Mouse (Mus musculus) heart, postnatal 0 days (tissue): ENCODE measurements at regions not wholly inside any gene's neighbourhood (a gene's known extent, or its start where the extent isn't known, plus 50 kb on each side); places are given as distances from the start of the nearest gene placed in this dataset.

ENCODE experiments used
- ATAC-seq: fragments of 200-750 bp; cut with Nextera tagmentation; 2 replicates; pipeline ENCODE4 v1.8.0; 2017; ENCODE audit warnings: low read depth, moderate number of reproducible peaks, moderate library complexity; ENCODE audit not compliant: insufficient read depth
- DNase-seq: peaks from one replicate; pipeline ENCODE4 v3.0.0-alpha.2; 2016; ENCODE audit warnings: low spot score
- H3K27ac ChIP-seq: fragments of 300-500 bp; sonication (generic); 2 replicates; pipeline ENCODE4 v1.5.1; 2014; ENCODE audit warnings: low read depth, mild to moderate bottlenecking
- H3K27me3 ChIP-seq: fragments of 300-500 bp; sonication (generic); 2 replicates; pipeline ENCODE4 v1.6.1; 2014; ENCODE audit warnings: low read length, mixed read lengths; ENCODE audit not compliant: control insufficient read depth, insufficient read depth
- H3K36me3 ChIP-seq: fragments of 300-500 bp; sonication (generic); replicated peaks from 2 replicates; pipeline ENCODE4 v1.6.1; 2014; ENCODE audit warnings: low read length, mixed read lengths; ENCODE audit not compliant: control insufficient read depth, insufficient read depth
- H3K4me1 ChIP-seq: fragments of 300-500 bp; sonication (generic); 2 replicates; pipeline ENCODE4 v1.6.1; 2014; ENCODE audit warnings: antibody characterized with exemption; ENCODE audit not compliant: control insufficient read depth, insufficient read depth
- H3K4me2 ChIP-seq: fragments of 300-500 bp; sonication (generic); 2 replicates; pipeline ENCODE4 v1.6.1; 2014; ENCODE audit warnings: low read depth, mild to moderate bottlenecking, low read length, moderate library complexity
- H3K4me3 ChIP-seq: fragments of 300-500 bp; sonication (generic); 2 replicates; pipeline ENCODE4 v1.5.1; 2014; ENCODE audit warnings: low read depth, low read length
- H3K9ac ChIP-seq: fragments of 300-500 bp; sonication (generic); replicated peaks from 2 replicates; pipeline ENCODE4 v1.6.1; 2014; ENCODE audit warnings: low read depth, low read length, mixed read lengths
- H3K9me3 ChIP-seq: fragments of 300-500 bp; sonication (generic); replicated peaks from 2 replicates; pipeline ENCODE4 v1.6.1; 2016; ENCODE audit warnings: low read length; ENCODE audit not compliant: control insufficient read depth
- CTCF ChIP-seq: IDR thresholded peaks from 2 replicates; pipeline ENCODE4 v1.5.1; 2016; ENCODE audit warnings: antibody characterized with exemption, control low read depth, low read depth
- EP300 ChIP-seq: IDR thresholded peaks from 2 replicates; pipeline ENCODE4 v1.6.1; 2016; ENCODE audit warnings: antibody characterized with exemption, low read depth
- WGBS: fragments of 180-500 bp; shearing (Covaris S2); extraction: QIAGEN DNeasy Blood & Tissue Kit; methylation state at CpG from one replicate; pipeline ENCODE4 v1.1.7; 2014; 5-methylcytosine and 5-hydroxymethylcytosine counted together

GRCm38 (mm10) chr2:123023918-123024317 is 258.9 kb downstream of the Sqor start:
- Histone ChIP-seq H3K9me3 (no peaks in the 10 kb centered on the region), H3K27ac (no peak overlapping the region), H3K4me1 (no peaks in the 10 kb centered on the region), H3K27me3 (no peaks in the 10 kb centered on the region), H3K36me3 (no peaks in the 10 kb centered on the region), H3K4me3 (no peak overlapping the region), H3K4me2 (no peak overlapping the region), H3K9ac (no peak overlapping the region)
- TF ChIP-seq CTCF (no peak), EP300 (no peak)
- 27% methylated on average over 4 of the region's 4 CpGs for WGBS
- ATAC-seq (no peak), DNase-seq (no peak)

GRCm38 (mm10) chr2:123024380-123024779 is 259.3 kb downstream of the Sqor start:
- ATAC-seq, result no peak
- H3K4me2 ChIP-seq, result no peak overlapping the region
- H3K4me1 ChIP-seq, result no peaks in the 10 kb centered on the region
- H3K36me3 ChIP-seq, result no peaks in the 10 kb centered on the region
- TF ChIP-seq EP300, result no peak
- no peak for TF ChIP-seq CTCF
- WGBS, result 87% methylated on average over 1 of the region's 1 CpGs
- H3K27ac ChIP-seq, result no peak overlapping the region
- DNase-seq, result no peak
- H3K27me3 ChIP-seq, result no peaks in the 10 kb centered on the region
- H3K4me3 ChIP-seq, result no peak overlapping the region
- no peak overlapping the region for H3K9ac ChIP-seq
- no peaks in the 10 kb centered on the region for H3K9me3 ChIP-seq

GRCm38 (mm10) chr2:123024976-123025585 is 260.0 kb downstream of the Sqor start:
- no peak overlapping the region for H3K4me2 ChIP-seq
- H3K4me3 ChIP-seq, result no peak overlapping the region
- no peaks in the 10 kb centered on the region for H3K27me3 ChIP-seq
- no peaks in the 10 kb centered on the region for H3K4me1 ChIP-seq
- no peak overlapping the region for H3K9ac ChIP-seq
- no peak overlapping the region for H3K27ac ChIP-seq
- WGBS, result 75% methylated on average over 4 of the region's 4 CpGs
- no peaks in the 10 kb centered on the region for H3K36me3 ChIP-seq
- DNase-seq (no peak), ATAC-seq (no peak)
- H3K9me3 ChIP-seq, result no peaks in the 10 kb centered on the region
- TF ChIP-seq EP300 (no peak), CTCF (no peak)

GRCm38 (mm10) chr2:123047321-123047720 is 282.3 kb downstream of the Sqor start:
- Histone ChIP-seq H3K36me3 (no peaks in the 10 kb centered on the region), H3K4me2 (no peak overlapping the region), H3K9ac (no peak overlapping the region), H3K27me3 (no peaks in the 10 kb centered on the region), H3K4me1 (no peaks in the 10 kb centered on the region), H3K27ac (no peak overlapping the region), H3K9me3 (no peaks in the 10 kb centered on the region), H3K4me3 (no peak overlapping the region)
- ATAC-seq (no peak), DNase-seq (no peak)
- no peak for TF ChIP-seq EP300
- no peak for TF ChIP-seq CTCF

- Histone ChIP-seq H3K4me2 (no peak overlapping the region), H3K27ac (no peak overlapping the region), H3K36me3 (no peaks in the 10 kb centered on the region), H3K9ac (no peak overlapping the region), H3K9me3 (no peaks in the 10 kb centered on the region), H3K4me1 (no peaks in the 10 kb centered on the region), H3K27me3 (no peaks in the 10 kb centered on the region), H3K4me3 (no peak overlapping the region)
- TF ChIP-seq CTCF (no peak), EP300 (no peak)
- no peak for ATAC-seq
- no peak for DNase-seq
- 42% methylated on average over 1 of the region's 1 CpGs for WGBS
Measured at GRCm38 (mm10) chr2:123064648-123065047, 299.6 kb downstream of the Sqor start.

GRCm38 (mm10) chr2:123068809-123069208 is 303.8 kb downstream of the Sqor start:
- Histone ChIP-seq H3K27ac (no peak overlapping the region), H3K27me3 (no peaks in the 10 kb centered on the region), H3K9ac (no peak overlapping the region), H3K4me1 (no peaks in the 10 kb centered on the region), H3K4me3 (no peak overlapping the region), H3K4me2 (no peak overlapping the region), H3K36me3 (no peaks in the 10 kb centered on the region), H3K9me3 (no peaks in the 10 kb centered on the region)
- no peak for DNase-seq
- ATAC-seq, result no peak
- WGBS, result 27% methylated on average over 5 of the region's 5 CpGs
- TF ChIP-seq EP300, result no peak
